Mouse (Mus musculus) fibroblast of lung, adult 2 months (primary cell): Measurements from ENCODE around the gene Jup.

Experiments
- DNase-seq: peaks from one replicate; pipeline ENCODE4 v3.0.0-alpha.2; 2011; ENCODE audit warnings: low read depth

The Jup gene

DNA sequence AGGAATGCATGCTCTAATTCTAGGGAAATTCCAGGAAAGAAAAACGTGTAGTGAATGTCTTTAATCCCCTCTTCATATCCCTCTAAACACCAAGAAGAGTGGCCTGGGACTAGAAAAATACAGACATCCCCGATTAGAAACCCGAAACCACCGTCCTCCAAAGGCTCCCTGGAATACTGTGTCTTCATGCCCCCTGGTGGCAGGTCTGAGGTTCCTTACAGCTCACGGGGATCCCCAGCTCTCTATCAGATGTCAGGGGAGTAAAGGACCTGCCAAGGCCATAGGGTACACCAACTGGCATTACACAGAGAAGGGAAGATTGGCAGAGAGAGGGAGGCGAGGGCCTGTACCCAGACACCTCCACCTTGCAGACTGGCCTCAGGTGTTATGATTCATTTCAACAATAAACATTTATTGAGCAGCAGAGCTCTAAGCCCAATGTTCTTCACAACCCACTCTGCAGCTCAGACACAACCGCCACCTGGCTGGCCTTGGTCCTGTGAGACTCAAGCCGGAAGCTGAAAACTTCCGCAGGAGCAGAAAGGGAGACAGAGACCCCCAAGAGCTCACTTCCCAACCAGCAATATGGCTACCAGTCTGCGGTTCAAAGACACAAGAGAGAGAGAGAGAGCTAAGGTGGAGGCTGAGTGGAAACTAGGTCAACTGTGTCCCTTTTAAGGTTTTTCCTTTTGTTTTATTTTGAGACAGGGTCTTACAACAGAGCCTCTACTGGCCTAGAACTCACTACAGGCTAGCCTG lies 10.7 kb upstream of the Jup start:
- DNase-seq: no peak

DNA sequence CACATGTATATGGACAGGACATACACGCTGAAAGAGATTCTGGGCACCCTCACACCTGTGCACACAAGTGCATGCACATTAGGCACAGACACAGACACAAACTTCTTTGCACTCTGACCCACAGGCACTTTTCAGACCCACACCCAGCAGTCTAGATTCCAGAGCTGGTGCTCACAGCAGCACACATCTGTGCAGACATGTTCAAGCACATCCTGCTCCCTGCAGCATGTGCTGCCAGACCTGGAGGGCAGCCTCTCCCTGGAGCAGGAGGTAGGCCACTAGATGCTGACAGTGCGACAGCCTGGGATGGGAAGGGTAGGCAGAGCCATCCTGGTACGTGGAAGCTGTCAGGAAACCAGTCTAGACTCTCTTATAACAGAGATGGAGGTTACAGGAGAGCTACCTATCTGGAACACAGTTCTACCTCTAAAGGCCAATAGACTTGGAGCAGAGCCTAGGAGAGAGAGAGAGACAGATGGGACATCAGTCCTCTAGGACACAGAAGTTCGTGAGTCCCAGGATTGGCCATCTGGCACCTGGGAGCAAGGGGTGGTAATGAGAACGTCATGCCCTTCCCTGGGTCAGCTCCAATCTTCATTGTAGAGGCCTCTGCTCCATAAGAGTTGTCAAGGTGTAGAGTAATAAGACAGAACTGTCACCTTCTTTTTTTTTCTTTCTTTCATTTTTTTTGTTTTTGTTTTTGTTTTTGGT lies 9.6 kb upstream of the Jup start:
- no peak for DNase-seq

DNA sequence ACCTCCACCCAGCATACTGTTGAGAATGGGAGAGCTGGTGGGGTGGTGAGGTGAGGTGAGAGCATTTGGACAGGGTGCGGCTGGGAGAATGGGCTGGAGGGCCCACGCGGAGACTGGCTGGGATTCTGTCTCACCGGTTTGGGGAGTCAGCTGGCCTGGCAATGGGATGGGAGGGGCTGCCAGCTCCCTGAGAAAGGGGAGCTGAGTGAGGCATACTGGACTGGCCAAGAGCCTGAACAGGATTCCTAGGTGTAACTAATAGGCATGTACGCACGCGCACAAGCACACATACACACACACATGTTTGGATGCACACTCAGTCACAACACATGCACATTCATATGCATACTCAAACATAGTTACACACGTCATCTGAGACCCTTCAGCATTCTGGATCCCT lies 8.7 kb upstream of the Jup start:
- DNase-seq: no peak

DNA sequence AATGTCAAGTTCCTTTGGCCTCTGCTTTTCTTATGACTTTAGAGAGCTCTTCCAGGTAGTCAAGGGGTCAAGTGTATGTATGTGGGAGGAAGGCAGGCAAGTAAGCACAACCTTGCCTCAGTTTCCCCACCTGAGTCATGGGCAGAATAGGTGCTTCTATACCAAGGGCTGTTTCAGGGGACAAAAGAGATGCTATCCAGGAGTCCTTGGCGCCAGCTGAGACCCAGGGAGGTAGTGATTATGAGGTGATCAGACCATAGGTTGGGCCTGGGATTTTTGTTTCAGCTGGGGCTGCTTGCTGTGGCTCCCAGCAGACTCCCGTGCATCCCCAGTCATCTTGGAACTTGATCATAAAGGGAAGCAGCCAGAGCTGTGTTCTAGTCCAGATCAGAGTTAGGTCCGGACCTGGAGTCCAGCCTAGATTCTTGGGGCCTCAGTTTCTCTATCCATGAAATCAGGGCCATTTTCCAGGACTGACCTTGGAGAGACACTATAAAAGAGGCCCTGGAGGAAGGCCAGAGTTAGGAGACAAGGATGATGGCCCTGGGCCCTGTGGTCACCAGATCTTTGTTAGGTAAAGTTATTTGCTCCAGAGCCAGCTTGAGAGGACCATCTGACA lies 7.0 kb upstream of the Jup start:
- no peak for DNase-seq

DNA sequence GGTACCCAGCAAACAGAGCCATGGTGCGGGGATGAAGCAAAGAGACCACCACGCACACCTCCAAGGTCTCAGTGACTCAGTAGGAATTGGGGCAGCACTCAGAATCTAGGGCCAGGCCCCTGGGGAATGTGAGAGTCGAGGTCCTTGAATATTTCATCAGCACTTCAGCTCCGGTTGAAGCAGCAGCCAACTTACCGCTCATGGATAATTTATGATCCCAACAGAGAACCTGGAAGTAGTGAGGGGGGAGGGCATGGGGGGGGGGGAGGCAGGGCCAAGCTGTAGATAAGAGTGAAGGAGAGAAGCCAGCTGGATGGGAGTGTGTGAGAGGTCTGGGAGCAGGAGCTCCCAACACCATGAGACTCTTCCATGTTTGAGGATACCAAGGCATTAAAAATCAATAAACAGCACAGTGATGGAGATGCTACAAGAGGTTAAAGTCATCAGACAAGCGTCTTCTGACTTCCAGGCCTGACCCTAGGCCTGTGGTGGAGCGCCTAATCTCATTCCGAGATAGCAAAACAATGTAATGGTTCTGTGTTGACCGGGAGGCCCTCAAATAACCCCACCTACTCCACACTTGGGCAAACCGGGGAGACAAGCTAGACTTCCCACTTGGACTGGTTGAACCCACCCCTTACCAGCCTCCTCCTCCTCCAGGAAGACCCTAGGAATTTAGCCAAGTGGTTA lies 6.0 kb upstream of the Jup start:
- DNase-seq: no peak

DNA sequence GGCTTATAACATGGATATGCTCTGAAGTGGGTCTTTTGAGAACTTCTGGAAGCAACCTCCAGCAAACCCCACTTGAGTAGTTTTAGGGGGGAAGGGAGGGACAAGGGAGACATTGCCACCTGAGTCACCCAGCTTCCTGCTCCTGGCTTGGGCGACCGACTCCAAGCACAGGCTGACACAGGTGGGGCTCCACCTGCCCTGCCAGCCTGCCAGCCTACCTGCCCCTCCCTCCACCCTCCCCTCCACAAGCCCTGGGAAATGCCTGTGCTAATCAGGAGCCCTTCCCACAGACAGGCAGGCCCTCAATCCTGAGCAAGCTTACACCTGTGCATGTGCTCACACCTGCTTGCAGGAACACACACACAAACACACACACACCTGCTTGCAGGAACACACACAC lies 5.1 kb upstream of the Jup start:
- no peak for DNase-seq

DNA sequence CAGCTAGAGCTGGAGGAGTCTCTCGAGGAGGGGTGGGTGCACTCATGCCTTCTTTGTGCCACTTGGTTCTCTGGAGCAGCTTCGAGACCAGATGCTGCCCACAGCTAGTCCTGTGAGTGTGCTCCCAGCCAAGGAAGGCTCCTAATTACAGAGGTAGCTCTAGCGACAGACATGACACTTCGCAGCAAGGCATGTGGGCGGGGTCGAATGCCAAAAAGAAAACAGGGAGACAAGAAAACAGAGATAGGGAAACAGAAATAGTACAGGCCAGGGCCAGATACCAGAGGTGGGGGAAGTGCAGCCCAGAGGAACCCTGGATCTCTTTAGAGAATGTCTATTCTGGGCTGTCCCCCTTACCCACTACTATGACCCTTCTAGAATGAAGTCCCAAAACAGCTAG lies 4.7 kb upstream of the Jup start:
- DNase-seq: no peak

DNA sequence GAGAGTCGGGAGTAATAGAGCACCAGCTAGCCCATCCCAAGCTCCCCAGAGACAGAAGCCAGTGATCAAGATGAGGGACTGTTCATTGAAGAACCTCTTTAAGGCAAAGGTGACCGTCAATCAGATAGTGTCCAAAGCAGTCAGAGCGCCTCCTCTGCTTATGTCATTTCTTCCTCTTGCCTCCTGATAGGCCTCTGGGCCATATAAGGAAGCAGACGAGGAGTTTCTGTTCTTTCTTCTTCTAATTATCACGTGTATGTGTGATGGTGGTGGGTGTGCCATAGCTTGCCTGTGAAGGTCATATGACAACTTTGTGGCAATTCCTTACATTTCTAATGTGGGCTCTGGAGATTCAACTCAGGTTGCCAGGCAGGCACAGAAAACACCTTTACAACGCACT lies 3.3 kb upstream of the Jup start:
- no peak for DNase-seq

DNA sequence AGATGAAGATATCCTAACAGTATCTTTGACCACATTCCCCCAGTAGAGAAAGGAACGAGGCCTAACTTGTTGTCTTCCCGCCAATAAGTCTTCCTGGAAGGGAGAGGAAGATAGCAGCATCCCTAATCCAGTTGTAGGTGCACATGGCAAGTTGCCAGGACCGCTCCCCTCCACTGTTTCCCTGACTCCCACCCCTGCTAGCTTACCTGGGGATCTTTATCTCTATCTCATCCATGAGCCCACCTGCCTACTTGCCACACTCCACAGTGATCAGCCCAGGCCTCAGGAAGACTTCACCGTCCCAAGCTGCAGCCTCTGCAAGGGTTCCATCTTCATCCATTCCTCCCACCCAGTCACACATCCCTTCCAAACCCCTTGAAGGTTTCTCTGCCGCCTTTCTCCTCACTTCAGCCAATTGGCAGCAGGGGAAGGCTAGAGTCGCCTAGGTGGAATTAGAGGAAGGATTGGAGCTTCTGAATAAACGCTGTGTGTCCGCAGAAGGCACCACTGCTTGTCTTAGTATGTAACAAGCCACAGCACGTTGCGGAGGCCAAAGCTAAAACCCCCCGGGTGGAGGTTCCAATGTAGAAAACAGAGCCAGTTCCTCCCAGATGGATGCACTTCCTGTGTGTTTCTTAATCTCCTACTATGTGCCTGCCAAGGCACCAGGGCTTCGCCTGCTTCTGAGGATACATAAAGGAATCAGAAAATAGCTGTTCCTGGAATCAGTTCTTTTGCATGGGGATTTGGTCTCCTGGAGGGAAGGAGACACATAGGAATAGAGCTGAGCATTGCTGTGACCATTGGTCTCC lies 2.4 kb upstream of the Jup start:
- no peak for DNase-seq

DNA sequence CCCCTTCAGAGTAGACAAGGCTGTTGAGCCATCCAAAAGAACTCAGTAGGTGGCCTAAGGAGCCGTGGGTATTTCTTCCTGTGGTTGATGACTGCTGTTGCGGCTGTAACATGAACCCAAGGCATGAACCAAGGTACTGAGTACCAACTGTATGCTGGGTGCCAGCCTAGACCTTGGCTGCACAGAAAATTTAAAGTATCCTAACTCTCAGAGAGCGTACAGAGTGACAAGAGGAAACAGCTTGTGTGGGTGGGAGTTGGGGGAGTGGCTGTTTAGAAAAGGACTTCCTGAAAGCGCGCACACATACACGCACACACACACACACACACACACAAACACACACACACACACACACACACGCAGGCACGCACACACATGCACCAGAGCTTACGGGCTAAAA lies 1.8 kb upstream of the Jup start:
- DNase-seq: no peak

DNA sequence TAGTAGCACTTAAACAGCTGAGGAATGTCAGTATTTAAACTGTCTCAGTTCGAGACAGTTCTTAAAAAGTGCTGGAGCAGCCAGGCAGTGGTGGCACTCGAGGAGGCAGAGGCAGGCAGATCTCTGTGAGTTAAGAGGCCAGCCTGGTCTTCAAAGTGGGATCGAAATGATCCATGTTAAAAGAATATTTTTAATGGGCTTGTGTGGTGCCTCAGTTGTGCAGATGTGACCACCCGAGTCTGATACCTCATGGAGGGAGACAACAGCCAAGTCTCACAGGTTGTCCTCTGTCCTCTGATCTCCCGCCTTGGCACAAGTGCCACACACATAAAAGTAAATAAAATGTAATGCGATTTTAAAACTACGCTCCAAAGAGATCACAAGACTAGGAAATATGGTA lies 954 bp upstream of the Jup start:
- DNase-seq: no peak

DNA sequence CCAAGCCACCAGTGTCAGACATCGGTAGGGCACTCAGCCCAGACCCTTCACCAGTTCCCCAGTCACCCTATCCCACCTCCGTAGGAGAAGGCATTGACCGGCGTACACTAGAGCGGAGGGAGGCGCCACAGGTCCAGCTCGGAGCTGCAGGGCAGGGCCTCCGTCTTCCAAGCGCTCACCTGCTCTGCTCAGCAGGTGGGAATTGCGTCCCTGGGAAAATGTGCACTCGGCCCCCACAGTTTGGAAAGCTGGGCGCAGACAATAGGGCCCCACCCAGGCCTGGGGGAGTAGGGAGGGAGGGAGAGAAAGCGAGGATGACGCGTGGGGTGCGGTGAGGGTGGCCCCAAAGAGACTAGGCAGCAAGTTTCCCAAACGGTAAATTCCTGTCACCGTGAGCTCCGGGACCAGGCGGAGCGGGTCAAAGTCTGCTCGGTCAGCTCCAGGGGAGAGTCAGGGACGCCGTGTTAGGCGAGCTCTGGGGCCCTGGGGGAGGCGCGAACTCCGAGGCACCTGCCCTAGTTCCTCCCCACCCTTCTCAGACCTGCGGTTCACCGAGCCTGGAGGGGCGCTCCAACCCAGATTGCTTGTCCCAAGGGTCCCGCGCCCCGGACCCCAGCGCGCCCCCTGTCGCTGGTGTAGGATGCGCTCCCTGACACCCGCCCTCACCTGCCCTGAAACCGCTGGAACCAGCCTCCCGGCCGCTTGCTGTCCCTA lies 520 bp downstream of the Jup start:
- DNase-seq: no peak

DNA sequence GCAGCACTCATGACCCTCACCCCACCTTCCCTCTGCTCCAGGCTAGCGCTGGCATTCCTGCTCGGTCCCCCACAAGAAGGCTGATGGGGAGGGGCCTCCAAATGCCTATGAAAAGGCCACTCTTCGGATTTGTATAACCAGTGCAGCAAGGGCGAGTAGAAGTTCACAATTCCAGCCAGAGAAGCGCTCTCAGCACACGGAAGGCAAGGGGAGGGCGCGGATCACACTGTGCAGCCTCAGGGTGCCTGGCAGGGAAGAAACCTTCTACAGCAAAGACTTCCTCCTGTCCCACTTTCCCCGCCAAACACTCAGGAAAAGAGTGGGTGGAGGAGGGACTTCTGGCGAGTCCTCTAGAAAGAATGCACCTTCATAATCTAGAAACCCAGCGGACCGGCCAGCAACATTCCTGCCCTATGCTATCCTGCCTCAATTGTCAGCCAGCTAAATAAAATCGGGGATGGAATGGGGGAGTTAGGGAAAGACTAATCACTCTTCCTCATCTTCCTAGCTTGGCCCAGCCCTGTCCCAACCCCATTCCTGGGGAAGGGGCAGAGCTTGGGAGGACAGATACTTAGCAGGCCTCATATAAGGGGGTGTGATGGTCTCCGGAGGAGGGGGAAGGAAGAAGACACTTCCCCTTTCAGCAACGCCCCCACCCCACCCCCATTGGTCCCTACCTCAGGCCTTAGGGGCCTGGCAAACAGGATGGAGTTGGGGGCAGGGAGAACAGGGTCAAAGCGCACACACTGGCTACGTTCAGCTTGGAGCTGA lies 1.5 kb downstream of the Jup start:
- DNase-seq: no peak

DNA sequence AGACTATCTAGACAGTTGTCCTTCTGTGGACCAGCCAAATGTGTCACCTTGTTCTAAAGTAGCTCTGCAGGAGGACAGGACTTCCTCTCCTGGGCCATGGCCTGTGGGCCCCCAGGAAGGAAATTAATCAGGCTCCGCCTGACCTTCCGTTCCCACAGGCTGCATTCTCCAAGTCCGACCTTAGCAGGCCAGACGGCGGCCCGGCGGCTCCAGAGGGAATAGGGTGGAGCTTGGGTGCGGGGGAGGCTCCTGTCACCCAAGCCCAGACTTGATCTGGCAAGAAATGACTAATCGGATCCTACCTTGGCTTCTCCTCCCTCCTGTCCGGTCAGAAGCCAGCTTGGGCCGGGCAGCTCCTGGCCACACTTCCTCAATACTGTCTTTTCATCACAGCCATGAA lies 2.4 kb downstream of the Jup start:
- no peak for DNase-seq

DNA sequence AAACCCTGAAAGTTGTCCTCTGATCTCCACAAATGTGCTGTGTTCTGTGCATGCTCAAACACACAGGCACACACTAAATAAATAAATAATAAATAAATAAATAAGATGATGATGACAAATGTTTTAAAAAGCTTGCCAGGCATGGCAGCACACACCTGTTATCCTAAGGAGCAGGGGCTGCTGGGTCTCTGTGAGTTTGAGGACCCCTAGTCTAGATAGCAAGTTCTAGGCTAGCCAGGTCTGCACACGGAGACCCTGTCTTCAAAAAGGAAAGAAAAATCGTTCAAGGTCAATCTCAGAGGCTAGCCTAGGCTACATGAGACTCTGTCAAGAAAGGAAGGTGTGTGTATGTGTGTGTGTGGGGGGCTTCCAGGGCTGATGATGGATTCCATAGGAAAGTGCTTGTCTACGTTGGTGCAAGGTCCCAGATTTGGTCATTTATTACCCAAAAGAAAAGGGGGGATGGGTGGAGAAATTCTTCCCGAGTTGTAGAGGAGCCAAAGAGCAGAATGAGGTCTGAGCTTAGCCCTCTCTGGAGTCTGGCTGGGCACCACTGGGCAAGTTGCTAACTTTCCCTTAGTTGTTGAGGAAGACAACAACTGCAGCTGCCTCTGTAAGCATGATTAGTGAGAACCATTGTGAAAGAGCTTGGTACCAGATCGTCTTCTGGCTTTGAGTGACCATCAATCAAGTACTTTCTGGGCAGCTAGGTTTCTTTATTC lies 3.0 kb downstream of the Jup start:
- no peak for DNase-seq

DNA sequence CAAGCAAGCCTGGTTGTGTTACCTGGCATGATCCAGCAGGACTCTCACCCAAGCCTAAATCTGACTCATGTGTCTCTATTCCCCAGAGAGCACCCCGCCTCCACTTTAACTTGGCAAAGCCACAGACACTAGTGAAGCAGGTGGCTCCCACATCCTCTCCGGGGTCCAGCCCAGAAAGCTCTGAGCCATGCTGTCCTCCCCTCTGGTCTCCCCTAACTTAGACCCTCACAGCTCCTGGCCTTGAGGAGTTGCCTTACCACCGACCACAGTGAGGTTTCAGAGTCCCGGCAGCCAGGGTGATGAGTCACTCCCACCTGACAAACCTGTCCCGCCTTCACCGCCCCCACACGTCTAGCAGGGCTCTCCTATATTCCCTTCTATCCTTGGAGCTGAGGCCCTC lies 3.8 kb downstream of the Jup start:
- DNase-seq: no peak

DNA sequence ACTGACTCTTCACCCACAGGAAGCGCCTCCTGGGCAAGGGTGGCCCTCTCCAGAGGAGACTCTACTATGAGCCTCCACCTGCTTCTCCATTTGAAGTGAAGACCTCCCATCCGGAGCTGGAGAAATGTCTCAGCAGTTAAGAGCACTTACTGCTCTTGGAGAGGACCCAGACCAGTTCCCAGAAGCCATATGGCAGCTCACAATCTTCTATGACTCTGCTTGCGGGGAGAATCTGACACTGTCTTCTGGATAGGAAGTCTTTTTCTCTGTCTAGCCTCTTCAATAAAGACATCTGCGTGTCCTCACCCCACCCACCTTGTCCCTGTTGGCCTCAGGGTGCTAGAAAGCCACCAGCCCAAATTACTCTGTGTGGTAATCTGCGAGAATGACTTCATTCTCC lies 4.6 kb downstream of the Jup start:
- no peak for DNase-seq

DNA sequence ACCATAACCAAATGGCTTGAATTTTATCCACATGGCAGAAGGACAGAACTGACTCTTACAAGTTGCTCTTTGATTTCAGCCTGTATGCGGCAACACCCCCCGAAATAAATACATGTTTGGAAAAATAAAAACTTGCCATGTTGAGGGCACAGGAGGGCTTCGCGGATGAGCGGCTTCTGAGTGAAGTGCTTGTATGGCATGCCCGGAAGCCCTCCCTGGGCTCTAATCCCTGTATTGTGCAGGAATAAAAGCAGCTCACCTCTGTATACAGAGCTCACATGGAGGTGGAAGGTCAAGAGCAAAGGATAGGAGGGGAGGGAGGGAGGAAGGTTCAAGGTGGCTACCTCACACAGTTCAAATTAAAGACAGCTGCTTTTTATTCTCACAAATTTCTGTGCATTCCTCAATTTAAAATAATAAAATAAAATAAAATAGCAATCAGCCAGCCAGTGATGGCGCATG lies 5.6 kb downstream of the Jup start:
- no peak for DNase-seq

DNA sequence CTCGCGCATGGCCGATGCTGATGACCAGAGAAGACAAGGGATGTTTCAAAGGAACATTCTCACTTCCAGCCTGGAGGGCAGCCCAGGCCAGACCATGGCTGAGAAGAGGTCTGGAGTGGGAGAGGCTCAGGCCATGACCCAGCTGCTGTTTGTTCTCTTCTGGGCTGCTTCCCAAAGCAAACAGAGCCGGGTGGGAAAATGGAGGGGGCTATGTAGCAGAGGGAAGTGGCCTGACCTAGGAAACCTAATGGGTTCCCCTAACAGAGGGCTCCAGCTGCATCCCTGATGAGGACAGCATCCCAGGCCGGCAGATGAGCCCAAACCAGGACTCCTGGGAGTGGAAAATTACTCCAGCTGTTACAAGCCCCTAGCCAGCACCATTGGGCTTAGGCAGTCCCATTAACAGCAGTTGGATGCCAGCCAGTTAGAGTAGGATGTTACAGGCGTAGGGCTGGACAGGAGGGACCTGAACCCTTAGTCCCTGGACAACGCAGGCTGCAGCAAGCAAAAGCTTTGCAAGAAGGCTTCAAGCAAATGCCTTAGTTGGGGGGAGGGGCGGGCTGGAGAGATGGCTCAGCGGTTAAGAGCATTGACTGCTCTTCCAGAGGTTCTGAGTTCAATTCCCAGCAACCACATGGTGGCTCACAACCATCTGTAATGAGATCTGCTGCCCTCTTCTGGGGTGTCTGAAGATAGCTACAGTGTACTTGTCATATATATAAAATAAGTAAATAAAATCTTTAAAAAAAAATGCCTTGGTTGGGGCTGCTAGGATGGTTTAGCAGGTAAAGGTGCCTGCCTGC lies 6.3 kb downstream of the Jup start:
- no peak for DNase-seq
